8 mouse cellular contexts compared by ENCODE assay signal in genomic region chr19:6234337-6235083, GRCm38 (mm10). TPM values are rescaled to one million over a fixed set of nuclear protein-coding genes. Genes with fewer than 3 reads are reported as not detected.
DNase-seq lines count a peak whose midpoint lies in the region; ATAC-seq and TF ChIP-seq lines count a peak whose summit lies in the region.

No protein-coding gene starts in this region.

- no peaks in the 10 kb centered on the region for H3K9me3 ChIP-seq in kidney, embryonic 16.5 days (ENCODE audit: low read length)
- no peaks in the 10 kb centered on the region for H3K9me3 ChIP-seq in embryonic facial prominence, embryonic 11.5 days (replicated peaks; ENCODE audit: control insufficient read depth, low read length)
- no peaks in the 10 kb centered on the region for H3K9me3 ChIP-seq in hindbrain, embryonic 12.5 days (replicated peaks)
- no peaks in the 10 kb centered on the region for H3K9me3 ChIP-seq in lung, postnatal 0 days (ENCODE audit: low read length)
- no peaks in the 10 kb centered on the region for H3K9me3 ChIP-seq in stomach, embryonic 15.5 days

- TF ChIP-seq EP300 in lung, postnatal 0 days (IDR thresholded peaks at IDR 0.05), result no peak

- H3K4me1 ChIP-seq in kidney, embryonic 16.5 days (ENCODE audit: insufficient read depth, low read length), result peaks cover 25% of the 10 kb centered on the region
- peaks cover 3% of the 10 kb centered on the region; the same call in 1 of the 2 replicates for H3K4me1 ChIP-seq in embryonic facial prominence, embryonic 11.5 days (ENCODE audit: control insufficient read depth, insufficient read depth, low read length)
- H3K4me1 ChIP-seq in hindbrain, embryonic 12.5 days, result peaks cover 16% of the 10 kb centered on the region
- H3K4me1 ChIP-seq in lung, postnatal 0 days (ENCODE audit: insufficient read depth, low read depth, low read length), result peaks cover 6% of the 10 kb centered on the region; the same call in 1 of the 2 replicates
- peaks cover 12% of the 10 kb centered on the region for H3K4me1 ChIP-seq in stomach, embryonic 15.5 days

- no peak; the same call in 1 of the 2 replicates for ATAC-seq in kidney, embryonic 16.5 days (ENCODE audit: low FRiP score, low TSS enrichment)
- no peak for ATAC-seq in embryonic facial prominence, embryonic 11.5 days (replicated peaks; ENCODE audit: insufficient number of reproducible peaks, low FRiP score, low TSS enrichment, low read depth)
- ATAC-seq in hindbrain, embryonic 12.5 days (ENCODE audit: low FRiP score), result peak; percentile 1; the same call in 1 of the 2 replicates
- ATAC-seq in lung, postnatal 0 days, result no peak
- no peak for ATAC-seq in stomach, embryonic 15.5 days (ENCODE audit: insufficient read depth, low FRiP score, low read depth)

- DNase-seq in kidney, postnatal 25 days, result no peak
- no peak for DNase-seq in embryonic facial prominence, embryonic 11.5 days (ENCODE audit: low spot score)
- DNase-seq in lung, postnatal 0 days (ENCODE audit: low spot score), result no peak
- no peak for DNase-seq in left cerebral cortex, adult 9 months (ENCODE audit: low spot score in 2 of 2)
- DNase-seq in layer of hippocampus, adult 9-11 months, result no peak

- 70% methylated on average over 11 of the region's 11 CpGs for WGBS in kidney, embryonic 16.5 days
- 67% methylated on average over 11 of the region's 11 CpGs for WGBS in embryonic facial prominence, embryonic 11.5 days
- 76% methylated on average over 11 of the region's 11 CpGs for WGBS in hindbrain, embryonic 12.5 days
- WGBS in lung, postnatal 0 days, result 63% methylated on average over 11 of the region's 11 CpGs
- 66% methylated on average over 11 of the region's 11 CpGs for WGBS in stomach, embryonic 15.5 days

- no peaks in the 10 kb centered on the region for H3K27me3 ChIP-seq in kidney, embryonic 16.5 days (ENCODE audit: insufficient read depth, low read length)
- H3K27me3 ChIP-seq in embryonic facial prominence, embryonic 11.5 days (ENCODE audit: control insufficient read depth, insufficient read depth, low read length), result no peaks in the 10 kb centered on the region
- H3K27me3 ChIP-seq in hindbrain, embryonic 12.5 days, result no peaks in the 10 kb centered on the region
- no peaks in the 10 kb centered on the region for H3K27me3 ChIP-seq in lung, postnatal 0 days (replicated peaks; ENCODE audit: insufficient read depth, low read length)
- H3K27me3 ChIP-seq in stomach, embryonic 15.5 days (replicated peaks), result no peaks in the 10 kb centered on the region

- peak overlapping the region; percentile 87 for H3K4me3 ChIP-seq in kidney, embryonic 16.5 days (ENCODE audit: low read length)
- peak overlapping the region; percentile 79 for H3K4me3 ChIP-seq in embryonic facial prominence, embryonic 11.5 days (ENCODE audit: low read depth, low read length)
- H3K4me3 ChIP-seq in hindbrain, embryonic 12.5 days, result peak overlapping the region; percentile 66
- peak overlapping the region; percentile 73; the same call in 1 of the 2 replicates for H3K4me3 ChIP-seq in lung, postnatal 0 days (ENCODE audit: low read depth, low read length)
- H3K4me3 ChIP-seq in stomach, embryonic 15.5 days (replicated peaks), result peak overlapping the region; percentile 80

- peaks cover 10% of the 10 kb centered on the region; the same call in 1 of the 2 replicates for H3K36me3 ChIP-seq in kidney, embryonic 16.5 days (ENCODE audit: insufficient read depth, low read length)
- peaks cover 2% of the 10 kb centered on the region; the same call in 1 of the 2 replicates for H3K36me3 ChIP-seq in embryonic facial prominence, embryonic 11.5 days (replicated peaks; ENCODE audit: control insufficient read depth, insufficient read depth, low read depth, low read length)
- peaks cover 40% of the 10 kb centered on the region for H3K36me3 ChIP-seq in hindbrain, embryonic 12.5 days
- peaks cover 13% of the 10 kb centered on the region for H3K36me3 ChIP-seq in lung, postnatal 0 days (ENCODE audit: insufficient read depth, low read length)
- H3K36me3 ChIP-seq in stomach, embryonic 15.5 days, result peaks cover 7% of the 10 kb centered on the region; the same call in 1 of the 2 replicates

- TF ChIP-seq CTCF in lung, postnatal 0 days (IDR thresholded peaks at IDR 0.05), result no peak

- H3K4me2 ChIP-seq in kidney, embryonic 16.5 days (replicated peaks; ENCODE audit: low read depth, low read length), result peak overlapping the region; percentile 95
- peak overlapping the region; percentile 89 for H3K4me2 ChIP-seq in embryonic facial prominence, embryonic 11.5 days (ENCODE audit: low read depth, low read length)
- H3K4me2 ChIP-seq in hindbrain, embryonic 12.5 days (replicated peaks), result peak overlapping the region; percentile 75
- H3K4me2 ChIP-seq in lung, postnatal 0 days (replicated peaks; ENCODE audit: low read depth, low read length), result peak overlapping the region; percentile 95
- peak overlapping the region; percentile 82 for H3K4me2 ChIP-seq in stomach, embryonic 15.5 days

- peak overlapping the region; percentile 87 for H3K9ac ChIP-seq in kidney, embryonic 16.5 days (replicated peaks; ENCODE audit: low read length)
- peak overlapping the region; percentile 80 for H3K9ac ChIP-seq in embryonic facial prominence, embryonic 11.5 days (replicated peaks; ENCODE audit: low read length)
- peak overlapping the region; percentile 86 for H3K9ac ChIP-seq in hindbrain, embryonic 12.5 days
- 0 out of 2 replicates have a peak overlapping the region, but pooled peaks have one; percentile 57 for H3K9ac ChIP-seq in lung, postnatal 0 days (replicated peaks; ENCODE audit: low read depth)
- peak overlapping the region; percentile 52; the same call in 1 of the 2 replicates for H3K9ac ChIP-seq in stomach, embryonic 15.5 days

- H3K27ac ChIP-seq in kidney, embryonic 16.5 days (ENCODE audit: low read length), result no peak overlapping the region; the same call in 1 of the 2 replicates
- H3K27ac ChIP-seq in embryonic facial prominence, embryonic 11.5 days (replicated peaks; ENCODE audit: low read depth, low read length), result no peak overlapping the region
- no peak overlapping the region; the same call in 1 of the 2 replicates for H3K27ac ChIP-seq in hindbrain, embryonic 12.5 days
- H3K27ac ChIP-seq in lung, postnatal 0 days (ENCODE audit: low read length), result no peak overlapping the region
- no peak overlapping the region for H3K27ac ChIP-seq in stomach, embryonic 15.5 days

RNA-seq across cellular contexts. Expression of gene Ppp2r5b, which starts 1.2 kb away (rescaled TPM):
- 27.5 and 31.0 TPM in 2 replicates for polyA plus RNA-seq in kidney, embryonic 16.5 days (2015; fragmentation: Nextera tagmentation; extraction: Ambion mirVana)
- polyA plus RNA-seq in embryonic facial prominence, embryonic 11.5 days (2014; fragmentation: Nextera tagmentation; extraction: Ambion mirVana), result 25.0 and 27.8 TPM in 2 replicates
- 66.3 and 72.2 TPM in 2 replicates for polyA plus RNA-seq in hindbrain, embryonic 12.5 days (2016; fragmentation: Nextera tagmentation; extraction: Ambion mirVana)
- polyA plus RNA-seq in lung, postnatal 0 days (2015; fragmentation: Nextera tagmentation; extraction: Ambion mirVana), result 20.2 and 21.6 TPM in 2 replicates
- 20.5 and 23.7 TPM in 2 replicates for polyA plus RNA-seq in stomach, embryonic 15.5 days (2015; fragmentation: Nextera tagmentation; extraction: Ambion mirVana)

RNA-seq across cellular contexts. Expression of gene Atg2a, which starts 7.0 kb away (rescaled TPM):
- 12.1 and 13.1 TPM in 2 replicates for polyA plus RNA-seq in kidney, embryonic 16.5 days (2015; fragmentation: Nextera tagmentation; extraction: Ambion mirVana)
- polyA plus RNA-seq in embryonic facial prominence, embryonic 11.5 days (2014; fragmentation: Nextera tagmentation; extraction: Ambion mirVana), result 6.5 and 7.7 TPM in 2 replicates
- polyA plus RNA-seq in hindbrain, embryonic 12.5 days (2016; fragmentation: Nextera tagmentation; extraction: Ambion mirVana), result 14.7 and 15.4 TPM in 2 replicates
- polyA plus RNA-seq in lung, postnatal 0 days (2015; fragmentation: Nextera tagmentation; extraction: Ambion mirVana), result 5.1 and 5.9 TPM in 2 replicates
- polyA plus RNA-seq in stomach, embryonic 15.5 days (2015; fragmentation: Nextera tagmentation; extraction: Ambion mirVana), result 7.6 and 10.6 TPM in 2 replicates

RNA-seq across cellular contexts. Expression of gene Gpha2, which starts 8.3 kb away (rescaled TPM):
- polyA plus RNA-seq in kidney, embryonic 16.5 days (2015; fragmentation: Nextera tagmentation; extraction: Ambion mirVana), result 0.73 and 1.4 TPM in 2 replicates
- polyA plus RNA-seq in embryonic facial prominence, embryonic 11.5 days (2014; fragmentation: Nextera tagmentation; extraction: Ambion mirVana), result 1.9 and 2.4 TPM in 2 replicates
- polyA plus RNA-seq in hindbrain, embryonic 12.5 days (2016; fragmentation: Nextera tagmentation; extraction: Ambion mirVana), result 1.4 and 1.5 TPM in 2 replicates
- 0.49 and 0.55 TPM in 2 replicates for polyA plus RNA-seq in lung, postnatal 0 days (2015; fragmentation: Nextera tagmentation; extraction: Ambion mirVana)
- polyA plus RNA-seq in stomach, embryonic 15.5 days (2015; fragmentation: Nextera tagmentation; extraction: Ambion mirVana), result 0.62 TPM in 2 replicates

RNA-seq across cellular contexts. Expression of gene Ehd1, which starts 42.0 kb away (rescaled TPM):
- 84.2 and 89.5 TPM in 2 replicates for polyA plus RNA-seq in kidney, embryonic 16.5 days (2015; fragmentation: Nextera tagmentation; extraction: Ambion mirVana)
- polyA plus RNA-seq in embryonic facial prominence, embryonic 11.5 days (2014; fragmentation: Nextera tagmentation; extraction: Ambion mirVana), result 50.9 and 58.1 TPM in 2 replicates
- 90.8 and 92.7 TPM in 2 replicates for polyA plus RNA-seq in hindbrain, embryonic 12.5 days (2016; fragmentation: Nextera tagmentation; extraction: Ambion mirVana)
- polyA plus RNA-seq in lung, postnatal 0 days (2015; fragmentation: Nextera tagmentation; extraction: Ambion mirVana), result 115 and 119 TPM in 2 replicates
- polyA plus RNA-seq in stomach, embryonic 15.5 days (2015; fragmentation: Nextera tagmentation; extraction: Ambion mirVana), result 67.3 and 73.4 TPM in 2 replicates

RNA-seq across cellular contexts. Expression of gene Majin, which starts 50.3 kb away (rescaled TPM):
- polyA plus RNA-seq in kidney, embryonic 16.5 days (2015; fragmentation: Nextera tagmentation; extraction: Ambion mirVana), result not detected in 2 replicates
- not detected in 2 replicates for polyA plus RNA-seq in embryonic facial prominence, embryonic 11.5 days (2014; fragmentation: Nextera tagmentation; extraction: Ambion mirVana)
- not detected in 2 replicates for polyA plus RNA-seq in hindbrain, embryonic 12.5 days (2016; fragmentation: Nextera tagmentation; extraction: Ambion mirVana)
- polyA plus RNA-seq in lung, postnatal 0 days (2015; fragmentation: Nextera tagmentation; extraction: Ambion mirVana), result 0.10 TPM in 1 of 2 replicates, not detected in the other
- not detected in 2 replicates for polyA plus RNA-seq in stomach, embryonic 15.5 days (2015; fragmentation: Nextera tagmentation; extraction: Ambion mirVana)
